Mouse (Mus musculus): ENCODE results near the gene Trpm3. TPM values are rescaled to one million over a fixed set of nuclear protein-coding genes. Genes with fewer than 3 reads are reported as not detected.

The Trpm3 gene
- total and polyA plus RNA-seq, 3 experiments, result 0.49 TPM; not detected in 2

GRCm38 (mm10) chr19:22939836-22940235 is 801.0 kb downstream of the Trpm3 start:
- H3K4me1 ChIP-seq (ENCODE audit: insufficient read depth, low read depth, low read length), result no peaks in the 10 kb centered on the region
- H3K27me3 ChIP-seq (ENCODE audit: insufficient read depth, low read length), result peaks cover 7% of the 10 kb centered on the region; the same call in 1 of the 2 replicates
- no peak overlapping the region for H3K4me3 ChIP-seq (ENCODE audit: low read depth, low read length)
- H3K9me3 ChIP-seq (replicated peaks), result no peaks in the 10 kb centered on the region
- ATAC-seq (ENCODE audit: extremely low read depth, insufficient number of reproducible peaks, low FRiP score, poor library complexity, severe bottlenecking) (no peak), DNase-seq (ENCODE audit: low spot score) (no peak)
- TF ChIP-seq GATA2 (IDR thresholded peaks at IDR 0.05; ENCODE audit: borderline replicate concordance, low read depth, low read length) (no peak), TAL1 (conservative IDR thresholded peaks at IDR 0.05; ENCODE audit: low read depth, low read length) (no peak), POLR2AphosphoS5 (IDR thresholded peaks at IDR 0.05; ENCODE audit: insufficient replicate concordance, low read depth, low read length) (no peak), CTCF (IDR thresholded peaks at IDR 0.05; ENCODE audit: low read depth, low read length) (no peak), GATA1 (IDR thresholded peaks at IDR 0.05; ENCODE audit: borderline replicate concordance, low read length) (no peak)
- no peaks in the 10 kb centered on the region for H3K36me3 ChIP-seq (replicated peaks)

- no peak overlapping the region for H3K4me3 ChIP-seq (ENCODE audit: low read depth, low read length)
- no peaks in the 10 kb centered on the region for H3K4me1 ChIP-seq (ENCODE audit: insufficient read depth, low read depth, low read length)
- H3K9me3 ChIP-seq (replicated peaks), result no peaks in the 10 kb centered on the region
- H3K36me3 ChIP-seq (replicated peaks), result no peaks in the 10 kb centered on the region
- no peak for ATAC-seq (ENCODE audit: extremely low read depth, insufficient number of reproducible peaks, low FRiP score, poor library complexity, severe bottlenecking)
- TF ChIP-seq POLR2AphosphoS5 (IDR thresholded peaks at IDR 0.05; ENCODE audit: insufficient replicate concordance, low read depth, low read length) (no peak), GATA1 (IDR thresholded peaks at IDR 0.05; ENCODE audit: borderline replicate concordance, low read length) (no peak), GATA2 (IDR thresholded peaks at IDR 0.05; ENCODE audit: borderline replicate concordance, low read depth, low read length) (no peak), TAL1 (conservative IDR thresholded peaks at IDR 0.05; ENCODE audit: low read depth, low read length) (no peak), CTCF (IDR thresholded peaks at IDR 0.05; ENCODE audit: low read depth, low read length) (no peak)
- DNase-seq (ENCODE audit: low spot score), result no peak
- peaks cover 7% of the 10 kb centered on the region; the same call in 1 of the 2 replicates for H3K27me3 ChIP-seq (ENCODE audit: insufficient read depth, low read length)
These were observed 801.6 kb downstream of the Trpm3 start for GRCm38 (mm10) chr19:22940487-22940886.

GRCm38 (mm10) chr19:22940956-22941355 is 802.1 kb downstream of the Trpm3 start:
- Histone ChIP-seq H3K9me3 (replicated peaks) (no peaks in the 10 kb centered on the region), H3K4me3 (ENCODE audit: low read depth, low read length) (no peak overlapping the region), H3K4me1 (ENCODE audit: insufficient read depth, low read depth, low read length) (no peaks in the 10 kb centered on the region), H3K27me3 (ENCODE audit: insufficient read depth, low read length) (peaks cover 7% of the 10 kb centered on the region; the same call in 1 of the 2 replicates), H3K36me3 (replicated peaks) (no peaks in the 10 kb centered on the region)
- ATAC-seq (ENCODE audit: extremely low read depth, insufficient number of reproducible peaks, low FRiP score, poor library complexity, severe bottlenecking) (no peak), DNase-seq (ENCODE audit: low spot score) (no peak)
- TF ChIP-seq GATA2 (IDR thresholded peaks at IDR 0.05; ENCODE audit: borderline replicate concordance, low read depth, low read length) (no peak), POLR2AphosphoS5 (IDR thresholded peaks at IDR 0.05; ENCODE audit: insufficient replicate concordance, low read depth, low read length) (no peak), TAL1 (conservative IDR thresholded peaks at IDR 0.05; ENCODE audit: low read depth, low read length) (no peak), CTCF (IDR thresholded peaks at IDR 0.05; ENCODE audit: low read depth, low read length) (no peak), GATA1 (IDR thresholded peaks at IDR 0.05; ENCODE audit: borderline replicate concordance, low read length) (no peak)

- TF ChIP-seq GATA2 (IDR thresholded peaks at IDR 0.05; ENCODE audit: borderline replicate concordance, low read depth, low read length) (no peak), POLR2AphosphoS5 (IDR thresholded peaks at IDR 0.05; ENCODE audit: insufficient replicate concordance, low read depth, low read length) (no peak), TAL1 (conservative IDR thresholded peaks at IDR 0.05; ENCODE audit: low read depth, low read length) (no peak), CTCF (IDR thresholded peaks at IDR 0.05; ENCODE audit: low read depth, low read length) (no peak), GATA1 (IDR thresholded peaks at IDR 0.05; ENCODE audit: borderline replicate concordance, low read length) (no peak)
- no peaks in the 10 kb centered on the region for H3K27me3 ChIP-seq (ENCODE audit: insufficient read depth, low read length)
- no peaks in the 10 kb centered on the region for H3K9me3 ChIP-seq (replicated peaks)
- no peak overlapping the region for H3K4me3 ChIP-seq (ENCODE audit: low read depth, low read length)
- no peaks in the 10 kb centered on the region for H3K4me1 ChIP-seq (ENCODE audit: insufficient read depth, low read depth, low read length)
- H3K36me3 ChIP-seq (replicated peaks), result no peaks in the 10 kb centered on the region
- ATAC-seq (ENCODE audit: extremely low read depth, insufficient number of reproducible peaks, low FRiP score, poor library complexity, severe bottlenecking) (no peak), DNase-seq (ENCODE audit: low spot score) (no peak)
These were observed 813.6 kb downstream of the Trpm3 start for GRCm38 (mm10) chr19:22952480-22952879.

GRCm38 (mm10) chr19:22953191-22953590 is 814.3 kb downstream of the Trpm3 start:
- H3K9me3 ChIP-seq (replicated peaks), result no peaks in the 10 kb centered on the region
- TF ChIP-seq POLR2AphosphoS5 (IDR thresholded peaks at IDR 0.05; ENCODE audit: insufficient replicate concordance, low read depth, low read length) (no peak), GATA1 (IDR thresholded peaks at IDR 0.05; ENCODE audit: borderline replicate concordance, low read length) (no peak), CTCF (IDR thresholded peaks at IDR 0.05; ENCODE audit: low read depth, low read length) (no peak), GATA2 (IDR thresholded peaks at IDR 0.05; ENCODE audit: borderline replicate concordance, low read depth, low read length) (no peak), TAL1 (conservative IDR thresholded peaks at IDR 0.05; ENCODE audit: low read depth, low read length) (no peak)
- H3K27me3 ChIP-seq (ENCODE audit: insufficient read depth, low read length), result no peaks in the 10 kb centered on the region
- H3K4me3 ChIP-seq (ENCODE audit: low read depth, low read length), result no peak overlapping the region
- DNase-seq (ENCODE audit: low spot score), result no peak
- ATAC-seq (ENCODE audit: extremely low read depth, insufficient number of reproducible peaks, low FRiP score, poor library complexity, severe bottlenecking), result no peak
- H3K36me3 ChIP-seq (replicated peaks), result no peaks in the 10 kb centered on the region
- H3K4me1 ChIP-seq (ENCODE audit: insufficient read depth, low read depth, low read length), result no peaks in the 10 kb centered on the region

- peaks cover 6% of the 10 kb centered on the region; the same call in 1 of the 2 replicates for H3K27me3 ChIP-seq (ENCODE audit: insufficient read depth, low read length)
- ATAC-seq (ENCODE audit: extremely low read depth, insufficient number of reproducible peaks, low FRiP score, poor library complexity, severe bottlenecking), result no peak
- no peaks in the 10 kb centered on the region for H3K9me3 ChIP-seq (replicated peaks)
- H3K4me1 ChIP-seq (ENCODE audit: insufficient read depth, low read depth, low read length), result no peaks in the 10 kb centered on the region
- H3K4me3 ChIP-seq (ENCODE audit: low read depth, low read length), result no peak overlapping the region
- no peak for TF ChIP-seq TAL1 (conservative IDR thresholded peaks at IDR 0.05; ENCODE audit: low read depth, low read length)
- TF ChIP-seq GATA1 (IDR thresholded peaks at IDR 0.05; ENCODE audit: borderline replicate concordance, low read length), result no peak
- TF ChIP-seq POLR2AphosphoS5 (IDR thresholded peaks at IDR 0.05; ENCODE audit: insufficient replicate concordance, low read depth, low read length), result no peak
- no peak for TF ChIP-seq CTCF (IDR thresholded peaks at IDR 0.05; ENCODE audit: low read depth, low read length)
- no peak for TF ChIP-seq GATA2 (IDR thresholded peaks at IDR 0.05; ENCODE audit: borderline replicate concordance, low read depth, low read length)
- no peaks in the 10 kb centered on the region for H3K36me3 ChIP-seq (replicated peaks)
- no peak for DNase-seq (ENCODE audit: low spot score)
These were observed 819.6 kb downstream of the Trpm3 start for GRCm38 (mm10) chr19:22958414-22958813.
